Mouse (Mus musculus) midbrain, postnatal 0 days (tissue): ENCODE data around the gene Drd4. TPM values are rescaled to one million over a fixed set of nuclear protein-coding genes. Genes with fewer than 3 reads are reported as not detected.
A peak's percentile ranks its signal among the peaks of the same experiment; 100 is the strongest.
"Not testable (repeated sequence)": the region's sequence is repeated elsewhere in the genome, so short reads cannot be mapped to it uniquely, and the experiment has no call there.

Source experiments
- ATAC-seq: fragments of 200-750 bp; cut with Nextera tagmentation; 2 replicates; pipeline ENCODE4 v1.8.0; 2017; ENCODE audit warnings: moderate number of reproducible peaks, mild to moderate bottlenecking, moderate TSS enrichment, moderate library complexity; ENCODE audit not compliant: low FRiP score
- DNase-seq: peaks from one replicate; pipeline ENCODE4 v3.0.0-alpha.2; 2015; ENCODE audit warnings: low spot score
- H3K27ac ChIP-seq: fragments of 300-500 bp; sonication (generic); 2 replicates; pipeline ENCODE4 v1.5.1; 2014; ENCODE audit warnings: low read depth, mild to moderate bottlenecking, low read length, mixed read lengths
- H3K27me3 ChIP-seq: fragments of 300-500 bp; sonication (generic); 2 replicates; pipeline ENCODE4 v1.6.1; 2014; ENCODE audit warnings: low read length, control low read depth, mixed read lengths; ENCODE audit not compliant: insufficient read depth
- H3K36me3 ChIP-seq: fragments of 300-500 bp; sonication (generic); 2 replicates; pipeline ENCODE4 v1.6.1; 2014; ENCODE audit warnings: low read length, control low read depth, mixed read lengths; ENCODE audit not compliant: insufficient read depth
- H3K4me1 ChIP-seq: fragments of 300-500 bp; sonication (generic); 2 replicates; pipeline ENCODE4 v1.6.1; 2014; ENCODE audit warnings: mild to moderate bottlenecking, control low read depth, antibody characterized with exemption, low read length, mixed read lengths; ENCODE audit not compliant: insufficient read depth
- H3K4me2 ChIP-seq: fragments of 300-500 bp; sonication (generic); 2 replicates; pipeline ENCODE4 v1.6.1; 2014; ENCODE audit warnings: low read depth, mild to moderate bottlenecking, low read length, mixed read lengths; ENCODE audit not compliant: poor library complexity, severe bottlenecking
- H3K4me3 ChIP-seq: fragments of 300-500 bp; sonication (generic); 2 replicates; pipeline ENCODE4 v1.5.1; 2014; ENCODE audit warnings: low read depth, mild to moderate bottlenecking, low read length, moderate library complexity
- H3K9ac ChIP-seq: fragments of 300-500 bp; sonication (generic); replicated peaks from 2 replicates; pipeline ENCODE4 v1.6.1; 2014; ENCODE audit warnings: mild to moderate bottlenecking, low read length, moderate library complexity, mixed read lengths; ENCODE audit not compliant: poor library complexity, severe bottlenecking
- H3K9me3 ChIP-seq: fragments of 300-500 bp; sonication (generic); 2 replicates; pipeline ENCODE4 v1.6.1; 2016; ENCODE audit warnings: low read length, control low read depth
- CTCF ChIP-seq: IDR thresholded peaks from 2 replicates; pipeline ENCODE4 v1.5.1; 2016; ENCODE audit warnings: antibody characterized with exemption, mild to moderate bottlenecking
- WGBS: fragments of 180-500 bp; shearing (Covaris S2); extraction: QIAGEN DNeasy Blood & Tissue Kit; methylation state at CpG from one replicate; pipeline ENCODE4 v1.1.7; 2014; 5-methylcytosine and 5-hydroxymethylcytosine counted together
- polyA plus RNA-seq: library from polyadenylated mRNA; unstranded; fragments of >200 nt; fragmentation: Nextera tagmentation; extraction: Ambion mirVana; gene quantifications from 2 replicates; pipeline ENCODE4 v1.2.1, GENCODE M21; 2015
- total RNA-seq: library from RNA; depleted of rRNA; stranded (reverse); fragments of >200 nt; gene quantifications from 2 replicates; pipeline ENCODE4 v1.2.3, GENCODE M21; 2014; rRNA removed

Drd4 gene
- total RNA-seq (0.55 and 0.61 TPM in 2 replicates), polyA plus RNA-seq (0.73 and 0.98 TPM in 2 replicates)

DNA sequence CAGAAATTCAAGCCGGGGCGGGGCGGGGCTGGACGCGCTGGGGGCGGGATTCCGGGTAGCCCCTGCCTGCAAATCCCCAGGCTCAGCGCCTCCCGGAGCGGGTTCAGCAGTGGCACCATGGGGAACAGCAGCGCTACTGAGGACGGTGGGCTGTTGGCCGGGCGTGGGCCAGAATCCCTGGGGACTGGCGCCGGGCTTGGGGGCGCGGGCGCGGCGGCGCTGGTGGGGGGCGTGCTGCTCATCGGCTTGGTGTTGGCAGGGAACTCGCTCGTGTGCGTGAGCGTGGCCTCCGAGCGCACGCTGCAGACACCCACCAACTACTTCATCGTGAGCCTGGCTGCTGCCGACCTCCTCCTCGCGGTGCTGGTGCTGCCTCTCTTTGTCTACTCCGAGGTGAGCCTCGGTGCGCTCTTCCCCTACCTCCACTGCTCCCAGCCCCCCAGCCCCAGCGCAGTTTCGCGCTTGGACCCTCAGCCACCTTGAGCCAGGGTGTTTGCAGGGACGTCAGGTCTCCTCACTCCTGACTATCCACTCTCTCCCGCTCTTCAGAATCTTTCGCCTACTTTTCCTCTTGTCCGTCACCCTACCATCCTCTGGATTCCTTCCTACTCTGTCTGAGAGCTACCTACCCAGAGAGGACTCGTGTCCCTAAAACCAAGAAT, at the start of gene Drd4:
Drd4 (plus strand) TSS at position 86 of the 662 bp plus-strand sequence.
- Histone ChIP-seq H3K4me2 (peak within 1 kb of the TSS; percentile 98), H3K4me1 (peaks cover 6% of the 10 kb centered on the region; the same call in 1 of the 2 replicates), H3K9ac (peak within 1 kb of the TSS; percentile 61), H3K9me3 (no peaks in the 10 kb centered on the region), H3K27me3 (peaks cover 29% of the 10 kb centered on the region), H3K36me3 (peaks cover 4% of the 10 kb centered on the region; the same call in 1 of the 2 replicates), H3K27ac (no peak within 1 kb of the TSS), H3K4me3 (peak within 1 kb of the TSS; percentile 50)
- WGBS: 3% methylated on average over 33 of the region's 46 CpGs
- ATAC-seq: peak; percentile 44; the same call in 1 of the 2 replicates
- peak; percentile 34 for DNase-seq
- no peak for TF ChIP-seq CTCF

- 91% methylated on average over 4 of the region's 4 CpGs for WGBS
- not testable (repeated sequence) for DNase-seq, H3K4me2 ChIP-seq, H3K27me3 ChIP-seq, H3K9me3 ChIP-seq, H3K9ac ChIP-seq, H3K4me3 ChIP-seq, H3K27ac ChIP-seq, ATAC-seq, H3K4me1 ChIP-seq
- peaks cover 49% of the 10 kb centered on the region for H3K36me3 ChIP-seq
Observed at GRCm38 (mm10) chr7:141250486-141250885, 41.3 kb upstream of the Drd4 start.

DNA sequence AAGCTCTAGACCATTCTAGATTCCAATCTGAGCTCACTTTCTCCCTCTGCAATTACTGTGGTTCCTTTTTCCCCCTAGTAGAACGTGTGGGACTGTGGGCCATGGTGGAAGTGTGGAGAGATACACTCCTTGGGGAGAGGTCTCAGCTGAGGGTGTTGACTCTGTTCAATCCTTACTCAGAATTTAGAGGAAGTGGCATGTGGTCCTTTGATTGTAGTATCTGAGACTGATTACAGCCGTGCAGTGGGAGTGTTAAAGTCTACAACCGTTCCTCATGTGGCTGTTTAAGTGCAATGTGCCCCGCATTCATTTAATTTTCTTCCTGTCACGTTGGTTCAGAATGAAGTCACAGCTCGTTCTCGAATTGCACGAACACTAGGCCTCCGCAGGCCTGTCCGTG, 35.6 kb upstream of the Drd4 start:
- TF ChIP-seq CTCF: no peak
- Histone ChIP-seq H3K4me3 (no peak overlapping the region), H3K4me2 (no peak overlapping the region), H3K9ac (no peak overlapping the region), H3K27ac (no peak overlapping the region), H3K9me3 (no peaks in the 10 kb centered on the region), H3K36me3 (peaks cover 71% of the 10 kb centered on the region), H3K27me3 (no peaks in the 10 kb centered on the region), H3K4me1 (no peaks in the 10 kb centered on the region)
- DNase-seq (no peak), ATAC-seq (no peak)
- WGBS: 95% methylated on average over 10 of the region's 10 CpGs

DNA sequence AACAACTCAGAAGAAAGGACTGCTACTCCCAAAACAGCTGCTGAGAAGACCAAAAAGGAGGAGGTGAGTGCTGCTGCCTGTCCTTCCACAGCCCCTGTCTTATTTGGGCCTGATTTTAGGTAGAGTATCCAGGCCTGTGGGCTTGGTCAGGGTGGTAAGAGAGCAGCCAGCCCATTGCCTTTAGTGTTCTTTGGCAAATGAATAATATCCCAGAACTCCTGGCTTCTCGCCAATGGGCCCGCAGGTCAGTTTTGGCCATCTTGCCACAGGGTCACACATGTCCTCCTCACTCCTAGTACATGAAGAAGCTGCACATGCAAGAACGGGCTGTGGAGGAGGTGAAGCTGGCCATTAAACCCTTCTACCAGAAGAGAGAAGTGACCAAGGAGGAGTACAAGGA, 30.3 kb upstream of the Drd4 start:
- TF ChIP-seq CTCF: no peak
- DNase-seq (no peak), ATAC-seq (no peak)
- WGBS: 94% methylated on average over 3 of the region's 3 CpGs
- H3K9me3 ChIP-seq: no peaks in the 10 kb centered on the region
- no peak overlapping the region for H3K4me2 ChIP-seq
- no peaks in the 10 kb centered on the region for H3K4me1 ChIP-seq
- H3K4me3 ChIP-seq: no peak overlapping the region
- H3K27me3 ChIP-seq: no peaks in the 10 kb centered on the region
- no peak overlapping the region for H3K27ac ChIP-seq
- H3K9ac ChIP-seq: no peak overlapping the region
- H3K36me3 ChIP-seq: peaks cover 77% of the 10 kb centered on the region

DNA sequence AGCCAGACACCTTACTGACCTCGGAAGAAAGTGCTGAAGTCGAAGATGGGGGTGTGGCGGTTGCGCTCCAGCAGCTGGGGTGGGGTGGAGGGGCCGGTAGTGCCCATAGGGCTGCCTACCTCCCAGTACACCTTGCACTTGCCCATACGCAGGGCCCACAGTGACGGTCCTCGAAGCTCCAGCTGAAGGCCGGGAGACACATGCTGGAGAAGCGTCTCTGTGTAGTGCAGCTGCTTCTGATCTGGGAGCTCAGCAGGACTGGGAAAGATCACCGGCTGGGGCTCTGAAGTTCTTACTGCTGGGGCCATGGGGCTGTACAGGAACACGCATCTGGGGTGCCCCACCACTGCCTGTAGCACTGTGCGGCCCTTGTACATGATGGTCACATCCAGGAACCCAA, 28.2 kb upstream of the Drd4 start:
- no peak for ATAC-seq
- no peak for TF ChIP-seq CTCF
- Histone ChIP-seq H3K36me3 (peaks cover 55% of the 10 kb centered on the region), H3K4me1 (no peaks in the 10 kb centered on the region), H3K4me3 (no peak overlapping the region), H3K27me3 (no peaks in the 10 kb centered on the region), H3K4me2 (no peak overlapping the region), H3K9me3 (no peaks in the 10 kb centered on the region), H3K9ac (no peak overlapping the region), H3K27ac (no peak overlapping the region)
- WGBS: 88% methylated on average over 13 of the region's 13 CpGs
- no peak for DNase-seq

- Histone ChIP-seq H3K4me1 (no peaks in the 10 kb centered on the region), H3K4me3 (no peak overlapping the region), H3K27ac (no peak overlapping the region), H3K9me3 (no peaks in the 10 kb centered on the region), H3K4me2 (no peak overlapping the region), H3K27me3 (no peaks in the 10 kb centered on the region), H3K36me3 (peaks cover 50% of the 10 kb centered on the region), H3K9ac (no peak overlapping the region)
- no peak for TF ChIP-seq CTCF
- WGBS: 79% methylated on average over 11 of the region's 11 CpGs
- no peak for DNase-seq
- no peak for ATAC-seq
Observed at GRCm38 (mm10) chr7:141264041-141264700, 27.6 kb upstream of the Drd4 start.
